Mouse (Mus musculus) limb, embryonic 12.5 days (tissue): ENCODE data around the gene Fem1a. TPM values are rescaled to one million over a fixed set of nuclear protein-coding genes. Genes with fewer than 3 reads are reported as not detected.

Experiments used
- ATAC-seq: fragments of 200-750 bp; cut with Nextera tagmentation; 2 replicates; pipeline ENCODE4 v1.8.0; 2017; ENCODE audit warnings: low read depth, moderate TSS enrichment; ENCODE audit not compliant: insufficient number of reproducible peaks, insufficient read depth, low FRiP score, low TSS enrichment
- H3K27ac ChIP-seq: fragments of 300-500 bp; sonication (generic); 2 replicates; pipeline ENCODE4 v1.5.1; 2016; ENCODE audit warnings: mild to moderate bottlenecking, moderate library complexity
- H3K27me3 ChIP-seq: fragments of 300-500 bp; sonication (generic); 2 replicates; pipeline ENCODE4 v1.6.1; 2016; ENCODE audit warnings: mild to moderate bottlenecking, moderate library complexity
- H3K36me3 ChIP-seq: fragments of 300-500 bp; sonication (generic); 2 replicates; pipeline ENCODE4 v1.6.1; 2016; ENCODE audit warnings: mild to moderate bottlenecking, moderate library complexity
- H3K4me1 ChIP-seq: fragments of 300-500 bp; sonication (generic); replicated peaks from 2 replicates; pipeline ENCODE4 v1.6.1; 2016
- H3K4me2 ChIP-seq: fragments of 300-500 bp; sonication (generic); 2 replicates; pipeline ENCODE4 v1.6.1; 2016; ENCODE audit warnings: mild to moderate bottlenecking, moderate library complexity
- H3K4me3 ChIP-seq: fragments of 300-500 bp; sonication (generic); replicated peaks from 2 replicates; pipeline ENCODE4 v1.5.1; 2016; ENCODE audit warnings: mild to moderate bottlenecking
- H3K9ac ChIP-seq: fragments of 300-500 bp; sonication (generic); replicated peaks from 2 replicates; pipeline ENCODE4 v1.6.1; 2016; ENCODE audit warnings: mild to moderate bottlenecking, moderate library complexity
- H3K9me3 ChIP-seq: fragments of 300-500 bp; sonication (generic); 2 replicates; pipeline ENCODE4 v1.6.1; 2016; ENCODE audit warnings: mild to moderate bottlenecking, moderate library complexity
- whole genome bisulfite sequencing: fragments of 180-500 bp; shearing (Covaris S2); methylation state at CpG from one replicate; pipeline ENCODE4 v1.1.7; 2016; 5-methylcytosine and 5-hydroxymethylcytosine counted together
- microRNA counts: library from miRNA; unstranded; fragments of <30 nt; microRNA quantifications from one replicate; lab custom pipeline; 2017
- microRNA-seq: library from miRNA; unstranded; fragments of <30 nt; microRNA quantifications from one replicate; pipeline ENCODE4, GENCODE M21; 2017
- polyA plus RNA-seq: library from polyadenylated mRNA; unstranded; fragments of >200 nt; fragmentation: Nextera tagmentation; extraction: Ambion mirVana; gene quantifications from 2 replicates; pipeline ENCODE4 v1.2.1, GENCODE M21; 2016

Gene Fem1a
- polyA plus RNA-seq, 1 experiment from 2014 or later = 13.4 TPM

DNA sequence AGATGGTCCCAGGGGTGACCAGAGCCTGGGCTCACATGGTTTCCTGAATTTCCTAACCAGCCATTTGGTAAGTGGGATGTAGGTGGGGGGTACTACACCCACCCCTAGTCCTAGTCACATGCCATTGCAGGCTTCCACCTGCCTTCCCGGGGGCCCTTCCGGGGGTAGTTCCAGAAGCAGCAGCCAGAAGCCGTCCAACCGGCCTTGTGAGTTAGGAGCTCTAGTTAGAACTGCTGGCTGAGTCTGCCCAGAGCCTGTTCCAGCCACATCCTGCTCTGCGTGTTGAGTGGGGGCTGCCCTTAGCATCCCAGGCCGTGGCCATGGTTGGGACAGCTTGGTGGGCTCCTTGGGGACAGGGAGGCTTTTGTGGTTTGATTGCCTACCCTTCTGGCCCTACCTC lies 51.5 kb downstream of the Fem1a start:
- H3K27ac ChIP-seq = peak overlapping the region; percentile 41; the same call in 1 of the 2 replicates
- ATAC-seq = no peak

DNA sequence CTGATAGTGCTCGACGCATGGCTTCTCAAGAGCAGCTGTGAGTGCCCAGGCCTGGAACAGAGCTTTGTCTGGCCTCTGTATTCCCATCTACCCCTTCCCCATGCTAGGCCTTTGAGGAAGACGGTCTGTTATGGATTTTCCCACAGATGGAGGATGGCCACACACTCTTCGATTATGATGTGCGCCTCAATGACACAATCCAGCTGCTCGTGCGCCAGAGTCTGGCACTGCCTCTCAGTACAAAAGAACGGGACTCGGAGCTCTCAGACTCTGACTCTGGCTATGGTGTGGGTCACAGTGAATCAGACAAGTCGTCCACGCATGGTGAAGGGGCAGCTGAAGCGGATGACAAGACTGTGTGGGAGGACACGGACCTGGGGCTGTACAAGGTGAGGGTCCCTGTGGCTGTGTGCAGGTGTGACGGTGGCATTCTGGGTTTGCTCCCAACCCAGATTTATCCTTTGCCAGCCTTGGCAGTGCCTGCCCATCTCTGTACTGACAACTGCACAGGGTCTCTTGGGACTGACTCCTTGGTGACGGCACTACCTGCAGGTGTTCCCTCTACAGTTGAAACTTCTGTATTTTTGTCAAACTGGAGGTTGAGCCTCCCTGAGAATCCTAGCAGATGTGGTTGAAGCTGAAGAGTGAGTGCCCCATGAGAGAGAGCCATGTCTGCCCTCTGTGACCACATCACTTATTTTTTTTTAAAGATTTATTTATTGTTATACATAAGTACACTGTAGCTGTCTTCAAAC lies 52.8 kb downstream of the Fem1a start:
- Histone ChIP-seq H3K36me3 (peaks cover 90% of the 10 kb centered on the region), H3K27ac (no peak overlapping the region), H3K9ac (no peak overlapping the region), H3K4me1 (peaks cover 32% of the 10 kb centered on the region), H3K27me3 (no peaks in the 10 kb centered on the region), H3K4me3 (no peak overlapping the region), H3K4me2 (no peak overlapping the region), H3K9me3 (no peaks in the 10 kb centered on the region)
- WGBS = 91% methylated on average over 15 of the region's 15 CpGs
- ATAC-seq = no peak

More for the DNA sequence above, 51.5 kb downstream of the Fem1a start:
- Histone ChIP-seq H3K9ac (peak overlapping the region; percentile 32; the same call in 1 of the 2 replicates), H3K36me3 (peaks cover 78% of the 10 kb centered on the region), H3K9me3 (no peaks in the 10 kb centered on the region), H3K4me3 (no peak overlapping the region), H3K4me1 (peaks cover 32% of the 10 kb centered on the region), H3K27me3 (no peaks in the 10 kb centered on the region), H3K4me2 (0 out of 2 replicates have a peak overlapping the region, but pooled peaks have one; percentile 1)
- 72% methylated on average over 6 of the region's 6 CpGs for WGBS

MicroRNA genes within 50 kb of the gene (microRNA counts, 519-probe panel; counts per million panel counts)
- microRNA mmu-miR-7b (lab: Ali Mortazavi, UCI) = not detected

Small RNAs within 50 kb of the gene (microRNA-seq; reads per million reads assigned to microRNA genes)
- gene Mir7b = 2.8 reads per million, percentile 7 among the genes with 10 or more reads in this experiment

Other genes with a start within 250 kb of the Fem1a start
- 171 and 175 TPM in 2 replicates for gene Sh3gl1, start 220.2 kb upstream of the Fem1a start, polyA plus RNA-seq
- 48.8 and 51.2 TPM in 2 replicates for gene Chaf1a, start 216.4 kb upstream of the Fem1a start, polyA plus RNA-seq
- gene Ubxn6, start 181.8 kb upstream of the Fem1a start, polyA plus RNA-seq = 42.0 and 46.4 TPM in 2 replicates
- gene Hdgfl2, start 177.2 kb upstream of the Fem1a start, polyA plus RNA-seq = 176 and 189 TPM in 2 replicates
- gene Plin4, start 147.0 kb upstream of the Fem1a start, polyA plus RNA-seq = 0.12 and 0.23 TPM in 2 replicates
- 0.10 TPM in 2 replicates for gene Plin5, start 139.2 kb upstream of the Fem1a start, polyA plus RNA-seq
- gene Lrg1, start 134.8 kb upstream of the Fem1a start, polyA plus RNA-seq = 0.24 TPM in 1 of 2 replicates, not detected in the other
- gene Sema6b, start 116.5 kb upstream of the Fem1a start, polyA plus RNA-seq = 3.1 and 3.3 TPM in 2 replicates
- 8.3 and 9.5 TPM in 2 replicates for gene Tnfaip8l1, start 94.3 kb upstream of the Fem1a start, polyA plus RNA-seq
- gene Mydgf, start 72.9 kb upstream of the Fem1a start, polyA plus RNA-seq = 69.3 and 78.4 TPM in 2 replicates
- gene Dpp9, start 37.9 kb upstream of the Fem1a start, polyA plus RNA-seq = 36.2 and 37.7 TPM in 2 replicates
- 3.0 and 3.8 TPM in 2 replicates for gene Ticam1, start 20.0 kb downstream of the Fem1a start, polyA plus RNA-seq
- 62.7 and 71.7 TPM in 2 replicates for gene Plin3, start 36.1 kb downstream of the Fem1a start, polyA plus RNA-seq
- gene Arrdc5, start 43.5 kb downstream of the Fem1a start, polyA plus RNA-seq = not detected in 2 replicates
- gene Uhrf1, start 46.5 kb downstream of the Fem1a start, polyA plus RNA-seq = 198 and 199 TPM in 2 replicates
- gene Kdm4b, start 69.3 kb downstream of the Fem1a start, polyA plus RNA-seq = 53.1 and 54.3 TPM in 2 replicates
- gene Ptprs, start 219.7 kb downstream of the Fem1a start, polyA plus RNA-seq = 113 and 126 TPM in 2 replicates